Mouse (Mus musculus) liver, adult 2 months (tissue): ENCODE data around the gene Pelo.

ENCODE experiments used
- CTCF ChIP-seq: fragments of 200-500 bp; IDR thresholded peaks from 2 replicates; pipeline ENCODE4 v1.5.1; 2011; ENCODE audit warnings: low read depth, low read length, control low read depth
- POLR2A ChIP-seq: fragments of 200-500 bp; IDR thresholded peaks from 2 replicates; pipeline ENCODE4 v1.6.1; 2011; ENCODE audit warnings: low read length, control low read depth; ENCODE audit not compliant: insufficient read depth; ENCODE audit errors: extremely low read depth

GRCm38 (mm10) chr13:115098227-115098626 lies 8.2 kb upstream of the Pelo start:
- no peak for TF ChIP-seq CTCF
- no peak for TF ChIP-seq POLR2A
